Mouse (Mus musculus): ENCODE measurements at regions not wholly inside any gene's neighbourhood (a gene's known extent, or its start where the extent isn't known, plus 50 kb on each side); places are given as distances from the start of the nearest gene placed in this dataset.
"Not testable (repeated sequence)": the region's sequence is repeated elsewhere in the genome, so short reads cannot be mapped to it uniquely, and the experiment has no call there.

DNA sequence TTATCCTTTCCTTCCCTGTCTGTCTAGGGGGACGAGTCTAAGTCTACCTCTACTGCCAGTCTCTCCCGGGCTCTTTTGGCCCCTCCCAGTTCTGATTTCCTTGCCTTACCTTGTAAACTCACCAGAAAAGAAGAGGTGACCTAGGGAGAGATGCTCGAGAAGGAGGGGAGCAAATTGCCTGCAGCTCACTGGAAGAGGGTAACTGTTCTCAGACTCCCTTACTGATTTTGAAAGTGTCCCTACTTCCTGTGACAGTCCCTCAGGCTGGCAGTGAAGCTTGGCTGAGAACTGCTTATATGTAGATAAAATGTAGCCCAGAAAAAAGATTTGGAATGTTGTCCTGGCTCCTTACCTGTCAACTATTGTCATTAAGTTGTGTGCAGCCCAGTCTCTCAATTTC lies 180.6 kb upstream of the Tab2 start:
- DNase-seq: no peak

DNA sequence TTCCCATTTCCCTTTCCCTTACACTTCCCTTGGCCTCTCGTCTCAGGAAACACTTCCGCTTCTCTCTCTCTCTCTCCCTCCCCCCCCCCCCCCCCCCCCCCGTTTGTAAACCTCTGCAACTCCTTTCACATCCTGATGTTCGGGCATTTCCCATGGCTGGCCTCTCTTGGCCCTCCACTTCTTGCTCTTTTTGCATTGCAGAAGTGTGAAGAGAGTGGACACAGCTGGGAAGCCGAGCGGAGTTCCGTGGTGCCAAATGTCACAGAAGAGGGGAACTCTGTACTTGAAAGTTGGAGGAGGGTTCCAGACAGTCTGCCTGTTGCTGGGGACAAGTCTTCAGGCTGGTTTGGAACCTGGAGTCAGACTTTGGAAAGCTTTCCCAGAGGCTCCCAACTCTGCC lies 179.2 kb upstream of the Tab2 start:
- no peak for DNase-seq

DNA sequence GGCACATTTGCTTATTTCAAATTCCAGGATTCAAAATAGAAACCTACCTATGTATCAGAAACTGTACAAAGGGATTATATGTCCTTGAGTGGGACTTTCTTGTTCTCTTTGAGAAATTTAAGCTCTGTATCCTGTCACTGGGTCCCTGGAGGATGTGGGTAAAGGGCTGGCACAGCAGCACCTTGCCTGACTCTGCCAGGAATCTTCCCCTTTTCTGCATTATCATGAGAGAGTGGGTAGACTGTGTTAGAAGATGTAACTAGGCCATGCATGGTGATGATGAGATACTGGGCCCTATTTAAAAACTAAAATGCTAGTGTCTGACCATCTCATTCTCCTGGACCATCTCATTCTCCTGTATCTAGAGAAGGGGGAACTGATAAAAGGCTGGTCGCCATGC lies 178.4 kb upstream of the Tab2 start:
- no peak for DNase-seq

DNA sequence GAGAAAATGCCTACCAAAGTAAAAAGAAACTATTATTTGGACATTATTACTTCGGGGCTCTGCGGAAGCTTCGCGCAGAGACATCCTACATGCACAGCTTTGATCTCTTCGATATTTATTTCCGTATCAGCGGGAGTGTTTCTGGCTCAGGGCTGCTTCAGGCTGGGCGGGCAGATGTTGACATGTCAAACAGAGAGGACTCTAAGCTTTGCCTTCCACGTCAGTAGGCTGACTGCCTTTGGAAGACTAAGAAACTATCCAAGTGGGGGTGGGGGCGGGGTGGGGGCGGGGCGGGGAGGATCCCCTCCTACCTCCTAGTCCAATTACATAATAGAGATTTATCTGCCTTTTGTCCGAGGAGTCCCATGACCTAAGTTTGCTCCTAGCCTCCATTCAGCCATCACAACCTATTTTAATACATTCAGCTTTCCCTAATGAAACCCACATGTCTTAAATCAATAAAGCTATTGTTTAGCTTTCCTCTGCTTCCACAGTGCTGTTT lies 177.5 kb upstream of the Tab2 start:
- no peak for DNase-seq

DNA sequence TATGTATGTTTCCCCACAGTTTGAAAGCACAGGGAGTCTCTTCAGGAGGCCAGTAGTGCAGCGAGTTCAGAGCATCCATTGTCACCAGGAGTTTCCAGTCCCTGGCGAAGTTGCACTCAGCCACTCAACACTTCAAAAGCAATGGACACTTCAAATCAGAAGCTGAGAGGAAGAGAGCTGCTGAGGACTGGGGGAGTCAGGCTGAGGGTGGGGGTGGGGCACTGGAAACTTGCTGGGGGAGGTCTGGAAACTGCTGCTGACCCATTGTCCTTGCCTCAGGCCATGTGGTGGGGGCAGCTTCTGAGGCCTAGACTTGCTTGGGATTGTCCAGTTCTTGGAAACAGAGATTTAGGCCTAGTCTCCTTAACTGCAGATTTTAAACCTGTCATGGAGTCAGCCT lies 176.8 kb upstream of the Tab2 start:
- no peak for DNase-seq

DNA sequence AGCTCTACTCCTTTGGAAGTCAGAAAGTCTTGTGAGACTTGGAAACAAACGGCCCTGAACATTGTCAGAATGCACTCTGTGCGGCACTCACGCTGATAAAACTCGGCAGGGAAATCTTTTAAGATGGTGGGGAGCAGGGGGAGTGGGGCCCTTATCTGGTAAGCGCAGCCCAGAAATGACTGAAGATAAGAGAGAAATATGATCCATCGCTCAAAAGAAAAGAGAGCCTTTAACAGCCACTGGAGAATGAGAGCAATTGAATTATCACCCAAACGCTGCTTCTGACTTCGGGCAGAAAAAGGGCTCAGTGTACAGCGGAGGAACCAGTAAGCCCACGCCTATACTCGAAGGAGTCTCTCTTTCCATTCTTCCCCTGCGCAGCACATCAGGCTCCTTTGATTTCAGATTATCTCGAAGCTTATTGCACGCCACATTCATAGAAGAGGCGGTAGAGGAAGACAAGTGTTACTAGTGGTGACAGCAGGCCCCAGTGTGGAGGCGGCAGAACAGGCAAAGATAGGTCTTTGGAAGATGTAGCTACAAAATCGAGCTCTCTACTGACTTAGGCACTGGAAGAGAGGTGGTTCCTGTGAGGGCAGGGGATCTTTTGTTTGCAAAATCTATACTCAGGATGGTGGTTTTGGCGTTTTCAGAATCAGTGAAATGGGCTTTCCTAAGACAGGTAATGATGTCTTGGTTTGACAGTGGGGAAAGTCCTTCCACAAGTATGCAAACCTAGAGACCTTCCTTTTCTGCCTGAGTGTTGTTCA lies 174.6 kb upstream of the Tab2 start:
- no peak for DNase-seq

DNA sequence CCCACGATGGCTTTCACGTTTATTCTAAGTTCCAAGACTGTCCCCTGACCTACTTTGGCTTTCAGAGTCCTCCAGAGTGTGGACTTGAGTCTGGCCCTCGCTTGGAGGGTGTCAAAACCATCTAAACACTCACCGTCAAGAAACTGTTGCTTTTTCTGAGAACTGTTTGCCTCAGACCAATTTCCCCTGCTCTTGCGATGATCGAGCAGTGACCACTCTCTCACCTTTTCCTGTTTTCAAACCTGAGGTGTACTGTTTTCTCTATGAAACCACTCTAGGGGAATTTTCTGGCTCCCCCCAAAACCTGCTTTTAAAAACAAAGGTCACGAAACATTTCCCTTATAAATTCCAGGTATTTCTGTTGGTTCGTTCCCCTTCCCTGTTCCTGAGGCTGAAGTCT lies 174.0 kb upstream of the Tab2 start:
- DNase-seq: no peak

DNA sequence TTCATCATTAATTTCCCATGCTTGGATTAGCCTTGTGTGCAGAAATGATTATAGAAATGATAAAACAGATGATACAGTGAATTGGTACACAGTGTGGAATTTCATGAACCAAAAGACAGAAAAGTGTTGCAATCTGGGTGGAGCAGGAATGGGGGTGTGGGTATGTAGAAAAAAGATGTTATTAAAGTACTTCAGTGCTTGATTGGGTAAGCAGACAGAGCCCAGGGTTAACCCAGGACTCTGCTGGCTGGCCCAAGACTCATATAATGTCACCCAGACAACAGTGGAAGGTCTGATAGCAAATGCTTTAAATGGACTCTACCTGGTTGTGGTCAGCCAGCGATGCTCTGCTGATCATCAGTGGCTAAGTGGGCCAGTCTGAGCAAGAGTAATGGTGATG lies 168.1 kb upstream of the Tab2 start:
- DNase-seq: no peak

DNA sequence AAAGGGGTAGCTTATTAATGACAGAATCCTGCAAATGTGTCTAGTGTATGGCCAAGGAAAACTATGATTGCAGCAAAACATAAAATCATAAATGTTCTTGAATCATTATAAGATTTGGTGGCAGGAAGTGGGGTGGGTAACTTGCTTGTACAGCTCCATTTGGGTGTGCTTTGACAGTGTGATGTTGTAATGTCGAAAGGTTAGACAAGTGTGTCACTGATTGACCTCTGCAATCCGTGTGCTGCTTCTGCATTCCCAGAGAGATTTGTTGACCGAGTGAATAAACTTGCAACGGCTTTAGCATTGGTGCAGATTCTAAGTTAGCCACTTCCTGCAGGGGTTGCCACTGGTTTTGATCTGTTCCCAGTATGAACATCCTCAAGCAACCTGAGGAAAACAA lies 165.9 kb upstream of the Tab2 start:
- DNase-seq: no peak

DNA sequence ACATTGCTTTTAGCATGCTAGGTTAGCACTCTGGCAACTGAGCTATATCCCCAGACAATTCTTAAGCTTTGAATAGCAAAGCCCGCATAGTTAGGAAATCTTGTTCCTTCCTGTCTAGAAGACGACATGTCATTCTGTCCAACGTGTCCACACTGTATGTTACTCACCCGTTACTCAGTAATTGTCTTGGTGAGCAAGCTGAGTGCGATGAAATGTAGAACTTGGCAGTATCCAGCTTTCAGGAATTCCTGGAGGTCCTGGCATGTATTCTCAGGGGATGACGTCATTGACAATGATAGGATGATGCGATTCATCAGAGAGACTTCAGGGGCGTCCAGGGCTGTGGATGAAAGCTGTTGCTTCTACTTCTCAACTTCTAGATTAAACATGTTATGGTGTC lies 160.8 kb upstream of the Tab2 start:
- no peak for DNase-seq

DNA sequence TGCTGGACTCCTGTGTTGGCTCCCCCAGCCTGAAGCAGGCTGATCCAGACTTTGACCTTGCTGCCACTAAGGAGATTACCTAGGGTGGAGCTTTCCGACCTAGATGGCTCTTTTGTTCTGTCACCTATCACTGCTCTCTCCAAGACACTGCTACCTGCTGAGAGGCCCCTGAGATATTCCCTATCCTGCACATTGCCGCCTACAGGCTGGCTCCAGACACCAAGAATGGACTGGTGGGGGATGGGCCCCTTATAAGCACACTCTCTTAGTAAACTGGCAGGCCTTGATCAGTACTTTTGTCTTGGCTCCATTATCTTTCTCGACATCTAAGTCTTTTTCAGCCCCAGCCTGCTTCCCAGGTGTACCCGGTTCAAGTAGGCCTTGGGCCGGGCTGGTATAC lies 158.9 kb upstream of the Tab2 start:
- DNase-seq: not testable (repeated sequence)

DNA sequence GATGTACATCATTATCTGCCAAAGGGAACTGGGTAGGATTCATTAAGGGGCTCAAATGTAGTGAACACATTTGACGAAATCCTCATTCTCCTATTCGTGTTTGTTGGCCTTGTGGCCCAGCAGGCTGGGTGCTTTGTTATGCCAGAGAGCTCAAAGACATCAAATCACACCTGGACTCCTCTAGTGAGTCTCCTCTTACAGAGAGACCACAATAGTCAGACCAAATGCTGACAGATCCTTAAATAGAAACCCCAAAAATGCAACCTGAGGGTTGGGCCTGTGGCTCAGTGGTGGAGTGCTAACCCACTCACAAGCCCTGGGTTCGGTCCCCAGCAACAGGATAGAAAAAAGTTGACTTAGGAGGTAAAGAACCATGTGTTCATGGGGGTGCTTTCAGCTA lies 158.5 kb upstream of the Tab2 start:
- no peak for DNase-seq

DNA sequence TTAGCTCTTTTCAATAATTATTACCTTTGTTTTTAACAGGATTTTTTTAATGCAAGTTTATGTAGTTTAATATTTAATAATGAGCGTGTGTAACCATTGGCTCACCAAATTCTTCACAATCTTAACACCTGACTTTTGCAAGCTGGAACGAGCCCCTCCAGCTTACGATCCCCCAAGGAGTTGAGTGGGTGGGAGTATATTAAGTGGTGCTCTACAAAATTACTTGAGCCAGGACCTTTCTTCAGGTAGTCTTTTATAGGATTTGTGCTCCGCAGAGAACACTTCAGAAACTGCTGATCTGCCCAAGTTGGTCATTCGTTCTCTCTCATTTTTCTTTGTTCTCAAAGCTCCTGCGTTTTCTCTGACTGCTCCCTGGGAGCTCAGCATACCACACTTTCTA lies 144.5 kb upstream of the Tab2 start:
- DNase-seq: no peak

DNA sequence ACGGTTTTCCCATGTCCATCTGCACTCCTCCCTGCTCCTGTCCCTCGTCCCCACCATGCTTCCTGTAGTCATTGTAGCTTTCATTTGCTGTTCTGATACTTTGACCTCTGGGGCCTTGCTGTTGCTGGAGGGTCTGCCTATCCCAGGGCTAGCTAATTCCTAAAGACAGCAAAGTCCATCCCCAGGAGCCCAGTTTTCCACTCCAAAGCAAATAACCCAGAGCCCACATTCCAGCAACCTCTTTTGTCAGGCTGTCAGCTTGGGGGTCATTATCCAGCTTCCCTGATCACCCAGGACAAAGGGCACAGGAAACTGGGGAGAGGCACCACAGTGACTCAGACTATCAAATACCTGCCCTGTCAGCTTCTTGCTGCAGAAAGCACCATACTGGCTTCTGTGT lies 139.9 kb upstream of the Tab2 start:
- peak; percentile 16 to 23 for DNase-seq

DNA sequence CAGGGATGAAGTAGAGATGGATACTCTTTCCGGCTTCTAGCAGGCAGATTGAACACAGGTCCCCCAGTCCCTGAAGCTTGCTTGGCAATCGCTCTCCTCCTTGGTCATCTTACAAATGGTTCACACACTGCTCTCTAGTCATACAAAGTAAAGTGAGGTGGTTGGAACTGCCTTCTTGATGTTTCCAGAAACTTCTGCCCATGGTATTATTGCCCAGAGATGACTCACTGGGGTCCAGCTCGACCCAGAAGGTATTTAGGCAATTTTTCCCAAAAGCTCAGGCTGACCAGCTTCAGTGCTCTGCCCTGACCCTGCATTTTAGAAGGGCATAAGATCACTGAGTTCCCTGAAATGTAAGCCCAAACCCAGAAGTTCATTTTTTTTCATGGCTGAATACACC lies 139.2 kb upstream of the Tab2 start:
- DNase-seq: no peak

DNA sequence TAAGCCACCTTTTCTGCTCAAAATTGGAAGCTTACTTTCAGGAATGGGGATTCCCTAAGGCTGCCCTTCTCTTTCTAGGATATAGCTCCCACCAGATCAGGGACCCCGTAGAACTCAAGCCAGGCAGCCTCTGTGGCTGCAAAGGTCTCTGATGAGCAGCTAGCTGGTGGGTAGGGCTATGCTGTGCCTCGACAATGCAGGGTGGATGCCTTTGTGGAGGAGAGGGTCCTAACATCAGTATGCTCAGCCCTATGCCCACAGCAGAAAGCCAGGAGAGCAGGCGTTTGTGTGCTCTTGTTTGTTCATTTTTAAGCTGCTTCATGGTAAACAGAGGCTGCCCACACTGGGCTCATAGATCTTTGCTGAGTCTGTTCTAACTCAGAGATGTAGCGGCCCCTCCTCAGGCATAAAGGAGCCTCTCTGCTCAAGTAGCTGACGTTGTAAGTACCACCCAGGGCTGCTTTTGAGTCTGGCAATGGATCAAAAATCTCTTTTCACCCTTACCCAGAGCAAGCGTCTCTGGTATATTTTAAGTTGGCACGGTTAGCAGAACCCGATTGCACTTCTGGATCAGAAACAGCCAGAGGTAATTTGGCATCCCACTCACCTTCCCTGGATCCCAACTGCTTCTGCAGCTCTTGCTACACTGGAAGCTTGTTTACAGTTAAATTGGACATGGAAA lies 136.0 kb upstream of the Tab2 start:
- no peak for DNase-seq

DNA sequence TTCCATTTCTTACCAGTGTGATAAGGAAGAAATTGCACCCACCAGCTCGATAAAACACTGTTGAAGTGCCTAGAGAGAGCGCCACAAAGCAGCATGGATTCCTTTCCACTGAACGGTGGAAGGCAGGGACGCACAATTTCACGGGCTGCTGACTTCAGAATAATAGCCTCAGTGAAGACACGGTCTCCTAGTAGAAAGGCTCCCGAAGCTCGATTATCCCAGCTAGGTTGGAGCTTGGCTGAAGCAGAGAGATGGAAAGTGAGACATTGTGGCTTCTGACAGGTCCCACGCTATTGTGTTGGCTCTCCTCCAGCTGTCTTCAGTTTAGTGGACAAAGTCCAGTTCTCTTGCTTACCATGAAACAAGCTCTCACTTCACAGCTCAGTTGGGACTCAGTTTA lies 133.3 kb upstream of the Tab2 start:
- DNase-seq: peak; percentile 18 to 23

DNA sequence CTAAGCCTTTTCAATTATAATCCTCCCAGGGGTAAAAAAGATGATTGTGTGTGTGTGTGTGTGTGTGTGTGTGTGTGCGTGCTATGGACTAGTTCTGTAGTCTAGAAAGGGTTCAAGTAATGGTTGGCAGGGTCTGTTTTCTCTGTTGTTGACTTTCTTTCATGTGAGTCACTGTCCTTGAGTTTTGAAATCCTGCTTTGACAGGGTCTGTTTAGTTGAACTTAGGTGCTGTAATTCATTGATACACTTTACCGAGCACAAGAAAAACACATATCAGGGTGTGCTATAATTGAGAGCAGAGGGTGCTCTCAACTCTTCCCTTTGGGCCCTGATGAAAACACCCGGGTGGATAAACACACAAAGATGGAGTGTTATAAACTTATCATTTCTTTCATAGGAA lies 132.7 kb upstream of the Tab2 start:
- DNase-seq: no peak

DNA sequence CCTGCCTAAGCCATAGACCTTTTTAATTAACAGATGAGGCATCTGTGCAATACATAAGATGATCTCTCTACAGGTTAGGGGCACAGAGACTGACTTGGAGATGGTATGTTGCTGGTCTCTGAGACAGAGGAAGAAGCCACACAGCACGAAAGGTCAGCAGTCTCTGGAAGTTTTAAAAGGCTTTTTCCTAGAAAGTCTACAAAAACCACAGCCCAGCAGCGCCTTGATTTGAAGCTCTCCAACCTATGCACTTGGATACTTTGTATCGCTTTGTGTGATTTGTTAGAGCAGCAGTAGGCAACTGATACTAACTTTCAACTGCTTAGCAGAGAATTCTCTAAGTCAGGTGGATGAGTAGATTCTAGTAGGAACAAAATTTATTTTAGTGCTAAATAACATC lies 132.3 kb upstream of the Tab2 start:
- DNase-seq: no peak

DNA sequence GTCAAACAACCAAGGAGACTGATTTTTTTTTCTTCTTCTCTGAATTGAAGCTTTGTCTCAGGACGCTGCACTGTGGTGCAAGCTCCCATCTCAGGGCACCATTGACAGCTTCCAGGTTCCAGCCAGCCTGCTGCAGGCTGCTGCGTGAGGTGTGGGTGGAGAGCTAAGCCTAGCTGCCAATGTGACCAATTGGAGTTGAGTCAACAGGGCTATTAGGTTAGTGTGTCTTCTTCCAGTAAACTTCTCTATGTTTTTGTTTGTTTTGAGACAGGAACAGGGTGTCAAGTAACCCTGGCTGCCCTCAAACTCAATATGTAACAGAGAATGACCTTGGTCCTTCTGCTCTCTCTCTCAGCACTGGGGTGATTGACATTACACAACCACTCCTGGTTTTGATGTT lies 131.1 kb upstream of the Tab2 start:
- DNase-seq: peak; percentile 46 to 47

DNA sequence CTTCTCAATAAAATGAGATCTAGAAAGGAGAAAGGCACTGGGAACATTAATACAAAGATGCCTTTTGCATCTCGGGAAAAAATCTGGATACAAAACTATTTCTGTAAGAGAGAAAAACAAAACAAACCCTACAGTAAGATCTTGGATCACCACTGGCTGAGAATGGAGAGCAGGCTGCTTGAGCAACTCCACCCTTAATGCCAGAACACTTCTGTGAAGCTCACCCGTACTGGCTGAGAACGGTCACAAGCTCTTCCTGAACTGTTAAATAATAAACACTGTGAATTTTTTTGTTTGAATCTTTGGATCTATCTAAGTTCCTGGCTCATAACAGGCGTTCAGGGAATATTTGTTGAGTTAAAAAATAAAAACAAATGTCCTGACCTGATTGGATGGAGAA lies 130.4 kb upstream of the Tab2 start:
- DNase-seq: no peak

DNA sequence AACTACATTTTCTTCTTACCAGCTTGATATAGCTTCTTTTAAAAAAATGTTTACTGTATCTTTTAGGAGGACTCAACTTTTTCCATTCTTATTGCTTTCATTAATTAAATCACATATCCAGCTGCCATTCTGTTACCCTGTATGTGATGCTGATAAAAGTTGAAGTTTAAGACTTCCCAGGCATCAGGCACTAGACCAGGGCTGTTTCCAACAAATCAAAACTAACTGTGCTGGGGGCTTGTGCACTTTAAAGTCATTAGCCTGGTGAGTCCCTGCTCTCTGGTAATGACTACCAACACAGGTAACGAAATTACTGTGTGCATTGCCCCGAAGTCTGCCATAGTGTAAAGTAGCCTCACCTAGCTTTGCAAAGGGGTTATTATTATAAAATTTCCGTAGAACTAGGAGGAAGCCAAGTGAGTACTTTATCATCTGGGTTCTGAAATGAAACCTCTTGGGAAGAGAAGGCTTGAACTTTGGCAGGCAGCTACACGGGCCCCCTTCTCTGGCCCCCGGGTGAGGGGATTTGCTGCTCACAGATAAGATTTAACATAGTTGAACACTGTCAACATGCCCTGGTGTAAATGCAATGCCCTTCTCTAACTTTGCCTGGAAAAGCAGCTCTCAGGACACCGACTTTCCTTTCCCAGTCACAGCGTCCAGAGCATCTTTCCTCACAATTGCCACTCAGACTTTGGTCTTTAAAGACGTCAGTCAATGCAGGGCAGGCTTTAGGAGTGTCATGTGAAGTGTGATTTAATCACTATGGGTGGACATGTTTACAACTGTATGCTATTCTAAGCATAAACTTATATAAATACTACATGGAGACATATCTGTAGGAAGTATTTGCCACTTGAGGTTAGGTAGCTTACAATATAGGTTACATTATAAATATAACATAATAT lies 122.1 kb upstream of the Tab2 start:
- DNase-seq: no peak

DNA sequence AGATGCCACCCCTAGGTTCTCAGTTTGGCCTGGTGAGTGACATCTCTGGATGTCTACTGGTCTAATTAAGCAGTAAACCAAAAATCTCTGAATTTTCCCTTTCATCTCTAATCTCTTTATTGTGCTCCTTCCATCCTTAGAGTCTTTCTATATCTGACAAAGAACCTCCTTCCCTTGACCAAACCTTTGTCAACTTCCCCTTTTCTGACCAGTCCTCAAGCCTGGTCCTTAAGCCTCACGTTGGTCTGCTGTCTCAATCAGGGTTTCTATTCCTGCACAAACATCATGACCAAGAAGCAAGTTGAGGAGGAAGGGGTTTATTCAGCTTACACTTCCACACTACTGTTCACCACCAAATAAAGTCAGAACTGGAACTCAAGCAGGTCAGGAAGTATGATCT lies 116.4 kb upstream of the Tab2 start:
- no peak for DNase-seq

DNA sequence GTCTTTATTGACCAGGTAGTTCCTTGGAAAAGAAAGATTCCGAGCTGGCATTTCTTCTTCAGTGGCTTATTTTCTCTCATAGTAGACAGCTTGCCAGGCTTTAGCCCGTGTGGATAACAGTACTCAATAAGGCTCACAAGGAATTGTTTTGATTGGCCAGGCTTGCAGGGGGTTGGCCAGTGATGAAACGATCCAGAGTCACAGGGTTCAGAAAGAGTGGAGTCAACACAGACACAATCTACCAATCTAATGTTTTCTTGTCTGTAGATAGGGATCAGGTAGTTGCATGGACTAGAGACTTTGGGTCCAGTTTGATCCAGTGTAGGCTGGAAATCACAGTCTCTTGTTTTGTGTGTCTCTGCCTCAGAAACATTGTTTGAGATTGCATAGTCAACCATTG lies 115.8 kb upstream of the Tab2 start:
- DNase-seq: no peak
